In genomic region chr4:130050056-130050824, GRCm38 (mm10) we compare ENCODE assay signal across 9 mouse cellular contexts. TPM values are rescaled to one million over a fixed set of nuclear protein-coding genes. Genes with fewer than 3 reads are reported as not detected.
DNase-seq lines count a peak whose midpoint lies in the region; ATAC-seq and TF ChIP-seq lines count a peak whose summit lies in the region.
"Had no signal": no experiment of that assay in that cellular context is flagged by ENCODE, and none has a peak within 500 bp of the region (broad histone marks: within the 10 kb centered on the region; RNA-seq: fewer than 3 reads in every experiment).

No protein-coding gene starts in this region.

- peaks cover 67% of the 10 kb centered on the region for H3K4me1 ChIP-seq in hindbrain, embryonic 13.5 days (replicated peaks)
- peaks cover 18% of the 10 kb centered on the region for H3K4me1 ChIP-seq in hindbrain, embryonic 14.5 days (replicated peaks; ENCODE audit: control insufficient read depth, insufficient read depth, low read length)
- peaks cover 3% of the 10 kb centered on the region; the same call in 1 of the 2 replicates for H3K4me1 ChIP-seq in intestine, postnatal 0 days (replicated peaks; ENCODE audit: control insufficient read depth, insufficient read depth, low read length)
- H3K4me1 ChIP-seq in lung, postnatal 0 days (ENCODE audit: insufficient read depth, low read depth, low read length) = peaks cover 5% of the 10 kb centered on the region; the same call in 1 of the 2 replicates

- H3K9me3 ChIP-seq in hindbrain, embryonic 13.5 days = no peaks in the 10 kb centered on the region
- no peaks in the 10 kb centered on the region for H3K9me3 ChIP-seq in hindbrain, embryonic 14.5 days (ENCODE audit: control insufficient read depth, low read length)
- H3K9me3 ChIP-seq in intestine, postnatal 0 days (ENCODE audit: control insufficient read depth) = no peaks in the 10 kb centered on the region
- H3K9me3 ChIP-seq in lung, postnatal 0 days (ENCODE audit: low read length) = no peaks in the 10 kb centered on the region
- H3K9me3 ChIP-seq: midbrain, embryonic 12.5 days had no signal

- H3K9ac ChIP-seq in hindbrain, embryonic 13.5 days = no peak overlapping the region
- no peak overlapping the region for H3K9ac ChIP-seq in hindbrain, embryonic 14.5 days
- no peak overlapping the region for H3K9ac ChIP-seq in intestine, postnatal 0 days (ENCODE audit: low read depth, low read length)
- no peak overlapping the region for H3K9ac ChIP-seq in lung, postnatal 0 days (replicated peaks; ENCODE audit: low read depth)
- H3K9ac ChIP-seq: midbrain, embryonic 12.5 days had no signal

- TF ChIP-seq EP300 in lung, postnatal 0 days (IDR thresholded peaks at IDR 0.05) = no peak

- no peak for ATAC-seq in hindbrain, embryonic 13.5 days (ENCODE audit: low FRiP score)
- ATAC-seq in hindbrain, embryonic 14.5 days (ENCODE audit: low FRiP score) = no peak
- ATAC-seq in intestine, postnatal 0 days = 0 out of 2 replicates have a peak, but pooled peaks have one; percentile 40
- ATAC-seq in lung, postnatal 0 days = peak; percentile 67

- no peak for TF ChIP-seq CTCF in intestine, postnatal 0 days (IDR thresholded peaks at IDR 0.05; ENCODE audit: low read depth)
- no peak for TF ChIP-seq CTCF in lung, postnatal 0 days (IDR thresholded peaks at IDR 0.05)

- H3K27me3 ChIP-seq in hindbrain, embryonic 13.5 days = 0 out of 2 replicates have a peak, but pooled peaks cover 2% of the 10 kb centered on the region
- H3K27me3 ChIP-seq in hindbrain, embryonic 14.5 days (ENCODE audit: control insufficient read depth, insufficient read depth, low read length) = no peaks in the 10 kb centered on the region
- H3K27me3 ChIP-seq in intestine, postnatal 0 days (replicated peaks; ENCODE audit: control insufficient read depth, insufficient read depth, low read length) = peaks cover 6% of the 10 kb centered on the region; the same call in 1 of the 2 replicates
- H3K27me3 ChIP-seq in lung, postnatal 0 days (replicated peaks; ENCODE audit: insufficient read depth, low read length) = no peaks in the 10 kb centered on the region

- no peak for DNase-seq in hindbrain, embryonic 14.5 days (ENCODE audit: low spot score)
- peak; percentile 85 for DNase-seq in gastrocnemius, postnatal 10 days
- peak; percentile 93 for DNase-seq in lung, postnatal 0 days (ENCODE audit: low spot score)
- no peak for DNase-seq in cerebellum, postnatal 4 days (ENCODE audit: low spot score in 2 of 2)
- DNase-seq in thymus, postnatal 0 days (ENCODE audit: low spot score) = no peak
- DNase-seq in right cerebral cortex, postnatal 36 days (ENCODE audit: low spot score in 2 of 2) = no peak

- WGBS in hindbrain, embryonic 13.5 days = 73% methylated on average over 8 of the region's 8 CpGs
- 81% methylated on average over 8 of the region's 8 CpGs for WGBS in hindbrain, embryonic 14.5 days
- whole genome bisulfite sequencing in intestine, postnatal 0 days = 55% methylated on average over 8 of the region's 8 CpGs
- WGBS in lung, postnatal 0 days = 53% methylated on average over 8 of the region's 8 CpGs

- H3K36me3 ChIP-seq in hindbrain, embryonic 13.5 days = no peaks in the 10 kb centered on the region
- H3K36me3 ChIP-seq in hindbrain, embryonic 14.5 days (replicated peaks; ENCODE audit: control insufficient read depth, insufficient read depth) = no peaks in the 10 kb centered on the region
- no peaks in the 10 kb centered on the region; the same call in 1 of the 2 replicates for H3K36me3 ChIP-seq in intestine, postnatal 0 days (ENCODE audit: control insufficient read depth, insufficient read depth)
- no peaks in the 10 kb centered on the region for H3K36me3 ChIP-seq in lung, postnatal 0 days (ENCODE audit: insufficient read depth, low read length)
- H3K36me3 ChIP-seq: midbrain, embryonic 12.5 days had no signal

- 0 out of 2 replicates have a peak overlapping the region, but pooled peaks have one; percentile 8 for H3K27ac ChIP-seq in hindbrain, embryonic 13.5 days
- no peak overlapping the region for H3K27ac ChIP-seq in hindbrain, embryonic 14.5 days
- H3K27ac ChIP-seq in intestine, postnatal 0 days (ENCODE audit: low read depth, low read length) = peak overlapping the region; percentile 15; the same call in 1 of the 2 replicates
- peak overlapping the region; percentile 43; the same call in 1 of the 2 replicates for H3K27ac ChIP-seq in lung, postnatal 0 days (ENCODE audit: low read length)
- H3K27ac ChIP-seq: midbrain, embryonic 12.5 days had no signal

- no peak overlapping the region for H3K4me2 ChIP-seq in hindbrain, embryonic 13.5 days
- no peak overlapping the region for H3K4me2 ChIP-seq in hindbrain, embryonic 14.5 days (replicated peaks)
- H3K4me2 ChIP-seq in intestine, postnatal 0 days (replicated peaks; ENCODE audit: low read depth) = peak overlapping the region; percentile 21; the same call in 1 of the 2 replicates
- no peak overlapping the region for H3K4me2 ChIP-seq in lung, postnatal 0 days (replicated peaks; ENCODE audit: low read depth, low read length)
- H3K4me2 ChIP-seq: midbrain, embryonic 12.5 days had no signal

- H3K4me3 ChIP-seq in hindbrain, embryonic 13.5 days = no peak overlapping the region
- H3K4me3 ChIP-seq in hindbrain, embryonic 14.5 days (replicated peaks; ENCODE audit: low read length) = no peak overlapping the region
- no peak overlapping the region for H3K4me3 ChIP-seq in intestine, postnatal 0 days (ENCODE audit: low read depth, low read length)
- no peak overlapping the region for H3K4me3 ChIP-seq in lung, postnatal 0 days (ENCODE audit: low read depth, low read length)
- H3K4me3 ChIP-seq: midbrain, embryonic 12.5 days had no signal

RNA-seq across cellular contexts. Expression of gene Col16a1, which starts 2.6 kb away (rescaled TPM):
- 5.8 and 14.3 TPM in 2 replicates for polyA plus RNA-seq in hindbrain, embryonic 13.5 days (2015; fragmentation: Nextera tagmentation; extraction: Ambion mirVana)
- 10.1 and 11.1 TPM in 2 replicates for polyA plus RNA-seq in hindbrain, embryonic 14.5 days (2014; fragmentation: Nextera tagmentation; extraction: Ambion mirVana)
- total RNA-seq in gastrocnemius, postnatal 10 days (2021) = 10 to 100 TPM; 61.7 to 92.4 TPM
- polyA plus RNA-seq in intestine, postnatal 0 days (2015; fragmentation: Nextera tagmentation; extraction: Ambion mirVana) = 23.1 and 25.6 TPM in 2 replicates
- polyA plus RNA-seq in lung, postnatal 0 days (2015; fragmentation: Nextera tagmentation; extraction: Ambion mirVana) = 26.2 and 30.1 TPM in 2 replicates
- 3.5 and 6.2 TPM in 2 replicates for polyA plus RNA-seq in thymus, postnatal 0 days (2015; fragmentation: Nextera tagmentation; extraction: Ambion mirVana)

RNA-seq across cellular contexts. Expression of gene Pef1, which starts 52.1 kb away (rescaled TPM):
- 65.1 and 65.7 TPM in 2 replicates for polyA plus RNA-seq in hindbrain, embryonic 13.5 days (2015; fragmentation: Nextera tagmentation; extraction: Ambion mirVana)
- polyA plus RNA-seq in hindbrain, embryonic 14.5 days (2014; fragmentation: Nextera tagmentation; extraction: Ambion mirVana) = 66.0 and 77.7 TPM in 2 replicates
- 10 to 100 TPM; 29.3 to 31.7 TPM for total RNA-seq in gastrocnemius, postnatal 10 days (2021)
- polyA plus RNA-seq in intestine, postnatal 0 days (2015; fragmentation: Nextera tagmentation; extraction: Ambion mirVana) = 72.7 and 73.4 TPM in 2 replicates
- polyA plus RNA-seq in lung, postnatal 0 days (2015; fragmentation: Nextera tagmentation; extraction: Ambion mirVana) = 82.0 and 84.6 TPM in 2 replicates
- polyA plus RNA-seq in thymus, postnatal 0 days (2015; fragmentation: Nextera tagmentation; extraction: Ambion mirVana) = 62.1 and 65.4 TPM in 2 replicates

Comparison
In these comparisons a context has a peak if more than half of its experiments do, and no peak if none do; other contexts are left out.
1. ATAC-seq: peak in intestine, postnatal 0 days (single experiment) and lung, postnatal 0 days (single experiment); none in hindbrain, embryonic 13.5 days (single experiment) and hindbrain, embryonic 14.5 days (single experiment).
2. DNase-seq: peak in gastrocnemius, postnatal 10 days (single experiment) and lung, postnatal 0 days (single experiment); none in hindbrain, embryonic 14.5 days (single experiment), cerebellum, postnatal 4 days (0 of 2), thymus, postnatal 0 days (single experiment) and right cerebral cortex, postnatal 36 days (0 of 2).